Mouse (Mus musculus) hindbrain, embryonic 14.5 days (tissue): Measurements from ENCODE around the gene Hs3st6. TPM values are rescaled to one million over a fixed set of nuclear protein-coding genes. Genes with fewer than 3 reads are reported as not detected.
"Not testable (repeated sequence)": the region's sequence is repeated elsewhere in the genome, so short reads cannot be mapped to it uniquely, and the experiment has no call there.

Source experiments
- ATAC-seq: fragments of 200-750 bp; cut with Nextera tagmentation; 2 replicates; pipeline ENCODE4 v1.8.0; 2017; ENCODE audit warnings: moderate number of reproducible peaks, mild to moderate bottlenecking, moderate TSS enrichment, moderate library complexity; ENCODE audit not compliant: low FRiP score
- DNase-seq: peaks from one replicate; pipeline ENCODE4 v3.0.0-alpha.2; 2015; ENCODE audit warnings: low spot score
- H3K27ac ChIP-seq: fragments of 300-500 bp; sonication (generic); 2 replicates; pipeline ENCODE4 v1.5.1; 2014; ENCODE audit warnings: mild to moderate bottlenecking, moderate library complexity
- H3K27me3 ChIP-seq: fragments of 300-500 bp; sonication (generic); 2 replicates; pipeline ENCODE4 v1.6.1; 2014; ENCODE audit warnings: mild to moderate bottlenecking, low read length, mixed read lengths; ENCODE audit not compliant: control insufficient read depth, insufficient read depth
- H3K36me3 ChIP-seq: fragments of 300-500 bp; sonication (generic); replicated peaks from 2 replicates; pipeline ENCODE4 v1.6.1; 2014; ENCODE audit not compliant: control insufficient read depth, insufficient read depth
- H3K4me1 ChIP-seq: fragments of 300-500 bp; sonication (generic); replicated peaks from 2 replicates; pipeline ENCODE4 v1.6.1; 2014; ENCODE audit warnings: antibody characterized with exemption, low read length, mixed read lengths; ENCODE audit not compliant: control insufficient read depth, insufficient read depth
- H3K4me2 ChIP-seq: fragments of 300-500 bp; sonication (generic); replicated peaks from 2 replicates; pipeline ENCODE4 v1.6.1; 2014; ENCODE audit warnings: mild to moderate bottlenecking, moderate library complexity
- H3K4me3 ChIP-seq: fragments of 300-500 bp; sonication (generic); replicated peaks from 2 replicates; pipeline ENCODE4 v1.5.1; 2014; ENCODE audit warnings: mild to moderate bottlenecking, low read length
- H3K9ac ChIP-seq: fragments of 300-500 bp; sonication (generic); 2 replicates; pipeline ENCODE4 v1.6.1; 2014
- H3K9me3 ChIP-seq: fragments of 300-500 bp; sonication (generic); 2 replicates; pipeline ENCODE4 v1.6.1; 2016; ENCODE audit warnings: low read length; ENCODE audit not compliant: control insufficient read depth
- WGBS: fragments of 180-500 bp; shearing (Covaris S2); extraction: QIAGEN DNeasy Blood & Tissue Kit; methylation state at CpG from one replicate; pipeline ENCODE4 v1.1.7; 2014; 5-methylcytosine and 5-hydroxymethylcytosine counted together
- polyA plus RNA-seq: library from polyadenylated mRNA; unstranded; fragments of >200 nt; fragmentation: Nextera tagmentation; extraction: Ambion mirVana; gene quantifications from 2 replicates; pipeline ENCODE4 v1.2.1, GENCODE M21; 2014

Hs3st6 gene
- polyA plus RNA-seq, 1 experiment from 2014 or later: 0.36 TPM

DNA sequence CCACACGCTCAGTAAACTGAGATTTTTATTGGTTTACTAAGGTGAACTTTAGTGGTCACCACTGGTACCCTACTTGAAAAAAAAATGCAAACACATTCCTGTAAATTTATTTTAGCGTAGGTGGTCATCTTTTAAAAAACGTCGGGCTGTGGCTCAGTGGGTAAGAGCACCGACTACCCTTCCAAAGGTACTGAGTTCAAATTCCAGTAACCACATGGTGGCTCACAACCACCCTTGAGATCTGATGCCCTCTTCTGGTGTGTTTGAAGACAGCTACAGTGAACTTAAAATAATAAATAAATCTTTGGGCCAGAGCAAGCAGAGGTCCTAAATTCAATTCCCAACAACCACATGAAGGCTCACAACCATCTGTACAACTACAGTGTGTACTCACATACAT lies 33.9 kb upstream of the Hs3st6 start:
- H3K9me3 ChIP-seq, H3K27me3 ChIP-seq, DNase-seq, ATAC-seq: not testable (repeated sequence)
- Histone ChIP-seq H3K9ac (peak overlapping the region; percentile 90), H3K4me2 (peak overlapping the region; percentile 96), H3K36me3 (peaks cover 36% of the 10 kb centered on the region), H3K4me1 (peaks cover 24% of the 10 kb centered on the region), H3K27ac (peak overlapping the region; percentile 88; the same call in 1 of the 2 replicates), H3K4me3 (peak overlapping the region; percentile 78)
- 74% methylated on average over 5 of the region's 5 CpGs for WGBS

DNA sequence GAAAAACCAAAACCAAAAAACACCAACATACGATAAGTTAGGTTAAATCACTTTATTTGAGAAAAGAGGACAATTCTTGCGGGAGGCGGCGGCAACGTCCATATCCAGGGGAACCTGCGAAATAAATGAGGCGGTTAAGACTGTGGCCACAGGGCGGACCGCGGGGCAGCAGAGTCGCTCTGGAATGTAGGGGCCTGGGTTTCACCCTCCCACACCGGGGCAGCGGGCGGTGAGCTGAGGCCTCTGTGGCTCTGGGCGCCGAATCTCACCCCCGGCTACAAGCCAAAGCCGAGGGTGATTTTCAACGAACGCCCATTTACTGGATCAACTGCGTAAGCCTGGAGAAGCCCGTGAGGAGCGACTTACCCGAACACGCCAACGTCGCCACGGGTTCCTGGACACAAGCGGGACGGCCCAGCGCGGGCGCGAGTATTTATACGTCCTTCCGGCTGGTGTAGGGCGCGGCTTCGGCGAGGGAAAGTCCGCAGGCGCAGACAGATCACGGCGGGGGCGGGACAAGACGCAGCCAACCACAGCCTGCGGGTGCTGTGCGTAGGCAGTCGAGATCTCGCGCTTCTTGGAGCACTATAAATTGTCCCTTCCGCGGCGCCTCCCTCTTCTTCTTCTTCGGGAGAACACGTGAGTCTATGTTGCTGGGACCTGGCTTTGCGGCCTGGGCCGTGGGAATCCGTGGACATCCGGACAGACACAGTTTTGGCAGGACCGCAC lies 33.1 kb upstream of the Hs3st6 start:
- peak overlapping the region; percentile 78 for H3K4me3 ChIP-seq
- H3K4me2 ChIP-seq: peak overlapping the region; percentile 96
- H3K27ac ChIP-seq: peak overlapping the region; percentile 88
- H3K27me3 ChIP-seq: no peaks in the 10 kb centered on the region
- H3K9ac ChIP-seq: peak overlapping the region; percentile 90
- no peaks in the 10 kb centered on the region for H3K9me3 ChIP-seq
- peaks cover 24% of the 10 kb centered on the region for H3K4me1 ChIP-seq
- DNase-seq (peak; percentile 97), ATAC-seq (peak; percentile 98)
- whole genome bisulfite sequencing: under 1% methylated on average over 61 of the region's 61 CpGs
- H3K36me3 ChIP-seq: peaks cover 36% of the 10 kb centered on the region

DNA sequence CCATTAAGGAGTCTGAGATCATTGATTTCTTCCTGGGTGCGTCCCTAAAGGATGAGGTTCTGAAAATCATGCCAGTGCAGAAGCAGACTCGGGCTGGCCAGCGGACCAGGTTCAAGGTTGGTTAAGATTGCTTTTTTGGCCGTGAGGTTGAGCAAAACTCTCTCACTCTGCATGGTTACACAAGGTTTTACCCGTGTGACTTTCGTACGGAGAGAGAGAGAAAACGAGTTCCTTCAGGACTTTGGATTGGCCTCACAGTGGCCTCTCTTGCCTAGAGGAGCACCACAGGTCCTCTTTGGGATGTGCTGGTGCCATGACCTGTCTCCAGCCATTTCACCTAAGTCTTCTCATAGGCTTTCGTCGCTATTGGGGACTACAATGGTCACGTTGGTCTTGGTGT lies 32.2 kb upstream of the Hs3st6 start:
- Histone ChIP-seq H3K9ac (peak overlapping the region; percentile 88), H3K4me1 (peaks cover 24% of the 10 kb centered on the region), H3K4me3 (peak overlapping the region; percentile 78), H3K36me3 (peaks cover 36% of the 10 kb centered on the region), H3K4me2 (peak overlapping the region; percentile 96)
- not testable (repeated sequence) for H3K27ac ChIP-seq, H3K9me3 ChIP-seq, ATAC-seq, H3K27me3 ChIP-seq, DNase-seq
- 0% methylated on average over 11 of the region's 11 CpGs for WGBS

DNA sequence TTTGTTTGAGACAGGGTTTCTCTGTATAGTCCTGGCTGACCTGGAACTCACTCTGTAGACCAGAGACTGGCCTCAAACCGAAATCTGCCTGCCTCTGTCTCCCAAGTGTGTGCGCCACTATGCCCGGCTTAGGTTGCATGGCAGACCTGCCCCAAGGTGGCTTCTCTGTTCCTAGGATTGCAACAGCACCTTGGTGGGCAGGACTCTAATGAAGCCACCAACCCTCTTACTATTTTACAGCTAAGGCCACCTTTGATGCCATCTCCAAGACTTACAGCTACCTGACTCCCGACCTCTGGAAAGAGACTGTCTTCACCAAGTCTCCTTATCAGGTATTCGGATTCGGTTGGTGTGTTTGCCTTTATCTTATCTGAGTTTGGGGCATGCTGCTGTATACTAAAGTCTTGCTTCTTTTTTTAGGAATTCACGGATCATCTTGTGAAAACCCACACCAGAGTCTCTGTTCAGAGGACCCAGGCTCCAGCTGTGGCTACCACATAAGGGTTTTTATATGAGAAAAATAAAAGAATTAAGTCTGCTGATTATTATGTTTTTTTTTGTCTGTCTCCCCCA lies 31.3 kb upstream of the Hs3st6 start:
- peak overlapping the region; percentile 88 for H3K9ac ChIP-seq
- peak overlapping the region; percentile 78 for H3K4me3 ChIP-seq
- H3K4me2 ChIP-seq: peak overlapping the region; percentile 96
- DNase-seq, H3K27me3 ChIP-seq, H3K27ac ChIP-seq, ATAC-seq, H3K9me3 ChIP-seq: not testable (repeated sequence)
- H3K4me1 ChIP-seq: peaks cover 24% of the 10 kb centered on the region
- 77% methylated on average over 7 of the region's 7 CpGs for WGBS
- H3K36me3 ChIP-seq: peaks cover 28% of the 10 kb centered on the region

DNA sequence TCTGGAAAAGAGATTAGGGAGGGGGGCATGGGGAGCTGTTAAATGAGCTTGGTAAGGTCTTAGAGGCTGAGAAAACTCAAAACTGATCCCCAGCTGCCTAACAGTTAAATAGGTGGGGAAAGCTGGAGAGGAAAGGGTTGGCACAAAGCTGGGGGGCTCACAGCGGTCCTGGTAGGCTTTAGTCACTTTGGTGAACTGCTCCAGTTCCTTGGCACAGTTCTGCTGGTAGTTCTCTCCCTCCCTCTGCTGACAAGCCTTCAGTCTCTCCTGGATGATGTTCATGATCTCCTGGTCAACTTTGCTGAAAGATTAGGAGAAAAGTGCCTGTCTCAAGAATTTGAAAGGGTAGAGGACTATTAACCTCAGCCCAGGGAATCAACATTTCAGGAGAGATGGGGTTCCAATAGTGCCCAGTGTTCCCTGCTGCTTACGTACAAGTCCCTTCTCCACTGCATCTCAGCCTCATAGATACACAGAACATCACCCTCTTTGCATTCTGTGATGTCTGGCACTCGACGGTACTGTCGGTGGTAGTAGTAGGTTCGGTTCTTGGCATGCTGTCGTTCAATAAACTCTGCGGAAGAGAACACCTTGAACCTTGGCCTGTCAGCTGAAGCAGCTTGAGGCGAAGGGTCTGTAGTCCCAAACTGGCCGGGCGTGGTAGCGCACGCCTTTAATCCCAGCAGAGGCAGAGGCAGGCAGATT lies 30.4 kb upstream of the Hs3st6 start:
- H3K4me1 ChIP-seq: peaks cover 24% of the 10 kb centered on the region
- no peaks in the 10 kb centered on the region for H3K27me3 ChIP-seq
- H3K9ac ChIP-seq: no peak overlapping the region; the same call in 1 of the 2 replicates
- peaks cover 26% of the 10 kb centered on the region for H3K36me3 ChIP-seq
- H3K27ac ChIP-seq: no peak overlapping the region
- ATAC-seq (no peak), DNase-seq (no peak)
- no peak overlapping the region; the same call in 1 of the 2 replicates for H3K4me3 ChIP-seq
- 41% methylated on average over 13 of the region's 13 CpGs for WGBS
- H3K4me2 ChIP-seq: peak overlapping the region; percentile 96; the same call in 1 of the 2 replicates
- H3K9me3 ChIP-seq: no peaks in the 10 kb centered on the region

DNA sequence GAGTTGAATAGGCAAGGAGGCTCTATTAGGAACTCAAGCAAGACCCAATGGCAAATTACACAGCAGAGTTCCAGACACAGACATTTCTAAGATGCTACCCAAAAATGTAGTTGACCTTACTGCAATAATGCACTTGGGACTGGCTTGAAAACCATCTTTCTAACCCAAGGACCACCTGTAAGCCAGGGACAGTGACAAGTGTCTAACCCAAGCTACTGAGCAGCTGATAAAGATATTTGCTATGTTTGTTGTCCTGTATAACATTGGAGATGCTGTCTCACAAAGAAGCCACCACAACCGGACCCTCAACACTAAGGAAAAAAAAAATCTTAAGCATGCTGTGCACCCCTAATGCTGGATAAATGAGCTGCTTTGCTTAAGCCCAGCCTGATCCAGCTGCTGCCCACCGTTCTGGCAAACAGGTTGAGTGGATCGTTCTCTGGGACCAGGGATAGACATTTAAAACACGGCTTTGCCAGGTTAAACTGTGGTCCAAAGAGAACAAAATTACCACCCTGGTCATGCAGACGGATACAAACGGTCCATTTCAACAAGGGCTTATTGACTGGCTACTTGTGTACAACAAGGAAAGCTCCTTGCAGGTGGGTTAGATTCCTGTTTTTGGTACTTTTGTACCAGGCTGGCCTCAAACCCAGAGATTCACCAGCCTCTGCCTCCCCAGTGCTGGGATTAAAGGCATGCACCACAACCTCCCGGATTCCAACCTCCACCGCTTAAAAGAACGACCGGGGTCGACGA lies 29.5 kb upstream of the Hs3st6 start:
- Histone ChIP-seq H3K36me3 (peaks cover 17% of the 10 kb centered on the region), H3K4me2 (peak overlapping the region; percentile 96), H3K27ac (peak overlapping the region; percentile 78; the same call in 1 of the 2 replicates), H3K4me1 (peaks cover 24% of the 10 kb centered on the region), H3K9me3 (no peaks in the 10 kb centered on the region), H3K4me3 (peak overlapping the region; percentile 77), H3K27me3 (no peaks in the 10 kb centered on the region), H3K9ac (peak overlapping the region; percentile 94)
- DNase-seq (no peak), ATAC-seq (no peak)
- 4% methylated on average over 12 of the region's 12 CpGs for WGBS

DNA sequence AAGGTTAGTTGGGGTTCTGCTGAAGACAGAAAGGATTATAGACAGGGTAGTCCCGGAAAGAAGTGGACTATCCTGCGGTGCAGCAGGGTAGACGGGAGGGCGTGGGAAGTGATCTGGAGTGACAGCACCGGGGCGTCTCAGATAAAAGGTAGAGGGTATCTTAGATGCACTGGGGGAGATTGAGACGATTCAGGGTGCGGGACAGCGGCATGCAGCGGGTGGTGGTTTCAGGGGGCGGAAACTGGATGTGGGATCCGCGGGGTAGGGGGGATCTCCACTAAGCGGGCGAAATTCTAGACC lies 29.0 kb upstream of the Hs3st6 start:
- H3K9ac ChIP-seq: peak overlapping the region; percentile 94
- 0% methylated on average over 15 of the region's 15 CpGs for WGBS
- DNase-seq: no peak
- H3K27me3 ChIP-seq: no peaks in the 10 kb centered on the region
- H3K4me2 ChIP-seq: peak overlapping the region; percentile 96
- H3K4me3 ChIP-seq: peak overlapping the region; percentile 77
- peak overlapping the region; percentile 78 for H3K27ac ChIP-seq
- no peaks in the 10 kb centered on the region for H3K9me3 ChIP-seq
- peaks cover 24% of the 10 kb centered on the region for H3K4me1 ChIP-seq
- peak; percentile 4; the same call in 1 of the 2 replicates for ATAC-seq
- peaks cover 15% of the 10 kb centered on the region for H3K36me3 ChIP-seq

DNA sequence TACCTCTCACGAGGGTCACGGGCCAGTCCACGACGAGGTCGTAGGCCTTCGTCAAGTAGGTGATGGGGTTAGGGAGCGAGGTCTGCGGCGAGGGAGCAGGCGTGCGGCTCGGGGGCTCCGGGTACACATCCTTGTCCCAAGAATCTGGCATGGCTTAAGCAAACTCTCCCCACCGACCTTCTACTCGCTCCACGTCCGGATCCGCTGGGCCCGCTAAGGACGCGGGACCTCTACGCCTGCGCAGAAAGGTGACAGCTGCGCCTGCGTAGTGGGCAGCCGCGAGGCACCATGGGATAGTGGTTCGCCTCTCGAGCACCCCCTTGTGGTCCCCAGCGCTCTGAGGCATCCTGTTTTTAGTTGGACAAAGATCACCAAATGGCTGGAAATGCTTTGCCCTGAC lies 28.6 kb upstream of the Hs3st6 start, which contains the start of gene Ndufb10:
Ndufb10 (minus strand) TSS at position 295 of the 400 bp plus-strand sequence.
- DNase-seq: peak; percentile 98
- Histone ChIP-seq H3K9me3 (no peaks in the 10 kb centered on the region), H3K4me2 (peak within 1 kb of the TSS; percentile 96), H3K36me3 (peaks cover 15% of the 10 kb centered on the region), H3K4me1 (peaks cover 24% of the 10 kb centered on the region), H3K9ac (peak within 1 kb of the TSS; percentile 94), H3K4me3 (peak within 1 kb of the TSS; percentile 77), H3K27ac (peak within 1 kb of the TSS; percentile 78), H3K27me3 (no peaks in the 10 kb centered on the region)
- under 1% methylated on average over 30 of the region's 30 CpGs for WGBS
- peak; percentile 71 for ATAC-seq
